Comparison of ENCODE assay signal across 8 mouse cellular contexts in genomic region chr10:85624504-85625169, GRCm38 (mm10).
DNase-seq lines count a peak whose midpoint lies in the region; TF ChIP-seq lines count a peak whose summit lies in the region.

No protein-coding gene starts in this region.

- peak; percentile 37 for DNase-seq in T-cell, adult 2 months (ENCODE audit: low spot score)
- DNase-seq in cerebellum, postnatal 14 days: peak; percentile 79
- DNase-seq in frontal cortex, postnatal 36 days (ENCODE audit: low spot score in 2 of 2): peak; percentile 41 to 51
- DNase-seq in induced T-regulatory cell, adult 2 months (ENCODE audit: low read depth): peak; percentile 51
- DNase-seq in left cerebral cortex, adult 2 months (ENCODE audit: extremely low spot score in 1 of 2, low spot score in 2 of 2): peak; percentile 59 to 60
- DNase-seq in lung, postnatal 36 days: peak; percentile 30
- DNase-seq in retina, postnatal 7 days (ENCODE audit: low read depth, low spot score): peak; percentile 38
- DNase-seq in c-Kit-positive CD71-positive TER-119-positive erythroid progenitor cells, embryonic 14.5 days (ENCODE audit: low spot score): no peak

- intact Hi-C loops in left cerebral cortex, adult 2 months (cut with DNase I): loop anchor here (2.0 to 5.0 kb wide), 3 partner anchors 82 to 404 kb away; partner anchors contain the start of gene Btbd11

- peak overlapping the region; percentile 51 for H3K4me3 ChIP-seq in left cerebral cortex, adult 2 months

- H3K27ac ChIP-seq in left cerebral cortex, adult 2 months: peak overlapping the region; percentile 36; the same call in 1 of the 2 replicates

- peak; percentile 52 for TF ChIP-seq CTCF in left cerebral cortex, adult 2 months (IDR thresholded peaks at IDR 0.05)
